Mouse (Mus musculus) layer of hippocampus, adult 8-10 months (tissue): ENCODE measurements around the gene Nr2c1. TPM values are rescaled to one million over a fixed set of nuclear protein-coding genes. Genes with fewer than 3 reads are reported as not detected.
A peak's percentile ranks its signal among the peaks of the same experiment; 100 is the strongest.

Experiments
- DNase-seq, 2 experiments: peaks; one replicate each; pipeline ENCODE4 v3.0.0; 2022; ENCODE audit warnings: low spot score in 2 of 2
- total RNA-seq, 4 experiments: library from RNA; stranded (reverse); gene quantifications; 2 replicates each; pipeline ENCODE4 v1.2.4; 2022

Nr2c1 gene
- total RNA-seq, 4 experiments from 2014 or later = 8.1 to 11.5 (median 8.6) TPM

GRCm38 (mm10) chr10:94204973-94205372, 57.1 kb downstream of the Nr2c1 start:
- DNase-seq = no peak

- no peak for DNase-seq
These were observed 63.1 kb downstream of the Nr2c1 start for GRCm38 (mm10) chr10:94210718-94211618.

GRCm38 (mm10) chr10:94211725-94212124, 63.9 kb downstream of the Nr2c1 start:
- no peak for DNase-seq

- no peak for DNase-seq
These were observed 77.4 kb downstream of the Nr2c1 start for GRCm38 (mm10) chr10:94225026-94225750.

- peak; percentile 47 to 49 for DNase-seq
These were observed 82.6 kb downstream of the Nr2c1 start for GRCm38 (mm10) chr10:94230172-94230981.

- no peak for DNase-seq
These were observed 83.2 kb downstream of the Nr2c1 start for GRCm38 (mm10) chr10:94231025-94231424.

- DNase-seq = no peak
These were observed 87.4 kb downstream of the Nr2c1 start for GRCm38 (mm10) chr10:94235200-94235599.

- no peak for DNase-seq
These were observed 93.5 kb downstream of the Nr2c1 start for GRCm38 (mm10) chr10:94241346-94241745.

Other genes with a start within 250 kb of the Nr2c1 start
- 10 to 100 TPM; 58.6 to 84.9 (median 69.7) TPM for gene Vezt, start 112.2 kb upstream of the Nr2c1 start, total RNA-seq
- gene Fgd6, start 112.0 kb upstream of the Nr2c1 start, total RNA-seq = 10 to 100 TPM in 2 of 4 experiments, 1 to 10 TPM in 2; 7.7 to 12.2 (median 10.2) TPM
- gene Ndufa12, start 50.7 kb downstream of the Nr2c1 start, total RNA-seq = 100 to 1,000 TPM; 241 to 257 (median 243) TPM
- gene Gm4792, start 150.7 kb downstream of the Nr2c1 start, total RNA-seq = not detected
- gene Tmcc3, start 163.9 kb downstream of the Nr2c1 start, total RNA-seq = 10 to 100 TPM; 49.1 to 63.0 (median 53.8) TPM